Mouse (Mus musculus): ENCODE data around the gene Gm11985.
A peak's percentile ranks its signal among the peaks of the same experiment; 100 is the strongest.

Gene Gm11985

DNA sequence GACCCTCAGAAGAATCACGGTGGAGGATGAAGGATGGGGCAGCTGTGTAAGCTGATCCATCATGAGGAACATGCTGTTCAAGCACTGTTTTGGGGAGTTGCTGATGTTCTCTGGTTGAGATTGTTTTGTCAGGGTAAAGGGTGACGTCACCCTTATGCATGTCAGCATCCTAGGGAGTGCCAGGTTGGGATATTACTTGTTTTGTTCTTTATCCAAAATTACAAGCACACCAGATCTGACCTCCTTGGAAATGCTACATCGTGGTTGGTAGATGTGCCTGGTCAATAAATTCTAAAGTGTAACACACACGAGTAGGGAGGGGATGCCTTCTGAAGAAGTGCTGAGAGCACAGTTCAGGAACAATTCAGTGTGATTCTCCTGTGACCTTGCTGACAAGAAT lies 31.9 kb downstream of the Gm11985 start:
- no peak for DNase-seq (ENCODE audit: low spot score in 2 of 2)

- no peak for DNase-seq (ENCODE audit: low spot score in 2 of 2)
Measured at GRCm38 (mm10) chr11:7153081-7153480, 35.3 kb downstream of the Gm11985 start.

- no peak for DNase-seq (ENCODE audit: low spot score in 2 of 2)
Measured at GRCm38 (mm10) chr11:7152371-7152770, 36.0 kb downstream of the Gm11985 start.

GRCm38 (mm10) chr11:7150511-7150910 lies 37.9 kb downstream of the Gm11985 start:
- no peak for DNase-seq (ENCODE audit: low spot score in 2 of 2)

GRCm38 (mm10) chr11:7149471-7149870 lies 38.9 kb downstream of the Gm11985 start:
- no peak for DNase-seq (ENCODE audit: low spot score in 2 of 2)

- no peak for DNase-seq (ENCODE audit: low spot score in 2 of 2)
Measured at GRCm38 (mm10) chr11:7147945-7148344, 40.4 kb downstream of the Gm11985 start.

DNA sequence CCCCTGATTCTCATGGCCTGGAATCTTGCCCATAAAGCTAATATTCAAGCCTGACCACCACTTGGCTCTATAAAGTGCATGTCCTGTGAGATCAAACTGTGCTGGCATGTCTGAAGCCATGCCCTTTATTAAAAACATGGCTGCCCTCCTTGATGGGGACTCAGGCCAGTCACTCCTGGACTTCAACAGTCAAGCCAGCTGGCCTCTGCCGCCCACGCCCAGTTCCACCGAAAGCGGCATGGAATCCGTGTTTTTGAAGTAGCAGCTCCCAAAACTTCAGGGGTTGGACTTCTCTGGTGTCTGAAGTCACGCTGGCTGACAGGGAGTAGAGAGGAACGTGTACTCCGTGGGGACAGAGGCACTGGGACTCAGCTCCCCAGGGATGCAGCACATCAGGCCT lies 40.8 kb downstream of the Gm11985 start:
- DNase-seq (ENCODE audit: low spot score in 2 of 2), result no peak

- DNase-seq (ENCODE audit: low spot score in 2 of 2), result no peak
Measured at GRCm38 (mm10) chr11:7145221-7145620, 43.1 kb downstream of the Gm11985 start.

DNA sequence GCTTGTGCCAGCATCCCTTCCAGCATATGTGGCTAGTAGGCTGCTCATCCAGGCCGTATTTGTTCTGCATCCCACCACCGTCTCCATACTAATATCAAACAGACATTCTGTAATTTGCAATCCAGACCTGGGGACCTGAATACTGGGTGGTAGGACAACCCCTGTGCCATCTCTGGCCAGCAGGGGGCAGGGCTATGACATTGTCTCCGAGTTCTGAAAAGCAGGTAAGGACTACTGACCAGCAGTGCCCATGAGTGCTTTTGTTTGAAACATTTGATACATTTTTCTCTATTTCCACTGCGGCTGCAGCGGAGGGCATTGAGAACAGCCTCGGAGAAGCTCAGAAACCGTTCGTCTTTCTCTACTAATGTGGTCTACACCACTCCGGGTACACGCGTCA lies 44.0 kb downstream of the Gm11985 start:
- DNase-seq (ENCODE audit: low spot score in 2 of 2), result no peak

- no peak for DNase-seq (ENCODE audit: low spot score in 2 of 2)
Measured at GRCm38 (mm10) chr11:7142725-7143124, 45.6 kb downstream of the Gm11985 start.

- DNase-seq (ENCODE audit: low spot score in 2 of 2), result no peak
Measured at GRCm38 (mm10) chr11:7140449-7140848, 47.9 kb downstream of the Gm11985 start.

- no peak for DNase-seq (ENCODE audit: low spot score in 2 of 2)
Measured at GRCm38 (mm10) chr11:7138370-7138769, 50.0 kb downstream of the Gm11985 start.

DNA sequence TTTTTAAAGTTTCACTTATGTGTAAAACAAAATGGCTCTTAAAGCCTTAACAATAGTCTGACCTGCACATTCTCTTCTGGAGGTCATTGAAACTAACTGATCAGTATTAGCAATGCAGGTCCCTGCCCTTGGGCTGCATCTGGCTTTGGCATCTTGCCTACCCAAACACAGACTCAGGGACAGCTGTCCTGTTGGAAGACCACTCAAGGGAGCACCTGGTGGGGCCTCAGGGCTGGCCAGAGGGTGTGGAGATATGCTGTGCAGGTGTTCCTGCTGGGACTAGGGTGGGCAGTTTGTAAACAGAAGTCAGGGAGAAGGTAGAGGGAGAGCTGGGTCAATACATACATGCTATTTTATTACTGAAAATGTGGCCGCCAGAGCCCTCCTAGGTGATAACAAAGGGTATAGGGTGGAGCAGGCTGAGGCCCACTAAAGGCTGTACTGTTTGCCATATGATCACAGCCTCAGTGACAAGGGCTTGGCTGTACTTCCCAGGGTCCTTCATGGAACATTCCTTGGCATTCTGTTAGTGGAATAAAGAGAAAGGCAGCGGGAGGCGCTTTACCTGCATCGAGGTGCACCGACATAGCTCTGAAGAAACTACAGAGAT lies 52.0 kb downstream of the Gm11985 start:
- DNase-seq (ENCODE audit: low spot score in 2 of 2), result no peak

- no peak for DNase-seq (ENCODE audit: low spot score in 2 of 2)
Measured at GRCm38 (mm10) chr11:7135763-7136162, 52.6 kb downstream of the Gm11985 start.

DNA sequence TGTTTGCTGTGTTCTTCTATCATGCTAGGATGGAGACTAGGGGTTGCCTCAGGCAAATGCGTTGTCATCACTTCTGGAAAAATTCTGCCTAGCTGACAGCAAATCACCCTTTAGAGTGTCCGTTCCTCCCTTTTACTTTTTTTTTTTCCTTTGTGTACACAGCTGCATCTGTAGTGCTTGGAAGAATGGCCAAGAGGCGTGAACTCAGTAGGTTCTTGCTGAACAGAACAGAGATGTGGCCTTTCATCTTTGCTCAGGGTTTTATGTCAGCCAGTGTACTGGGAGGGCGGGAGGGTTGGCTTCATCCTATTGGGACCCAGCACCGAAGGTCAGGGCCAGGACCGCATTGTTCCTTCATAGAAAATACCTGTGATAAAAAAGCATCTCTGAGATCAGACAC lies 53.1 kb downstream of the Gm11985 start:
- no peak for DNase-seq (ENCODE audit: low spot score in 2 of 2)

GRCm38 (mm10) chr11:7134319-7134718 lies 54.0 kb downstream of the Gm11985 start:
- peak in 1 of 2 experiments; percentile 28 for DNase-seq (ENCODE audit: low spot score in 2 of 2)

DNA sequence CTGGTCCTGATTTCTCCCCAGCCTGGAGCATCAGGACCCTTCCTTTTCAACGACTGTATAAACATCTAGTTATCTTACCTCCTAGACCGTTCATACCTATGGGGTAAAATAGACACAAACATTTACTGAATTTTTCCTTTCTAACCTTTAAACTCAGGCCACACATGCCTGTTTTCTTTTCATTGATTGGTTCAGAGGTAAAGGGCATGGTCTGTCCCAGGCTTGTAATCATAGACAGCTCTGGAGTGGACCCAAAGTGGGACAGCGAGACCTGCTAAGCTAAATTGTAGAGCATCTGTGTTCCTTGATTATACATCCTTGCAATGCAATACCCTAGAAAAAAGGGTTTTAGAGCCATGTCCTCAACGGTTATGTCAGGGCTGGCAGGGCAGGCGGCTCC lies 54.6 kb downstream of the Gm11985 start:
- DNase-seq (ENCODE audit: low spot score in 2 of 2), result no peak

Data from frontal cortex, postnatal 25 days (tissue).